Mouse (Mus musculus): ENCODE results near the gene Cdh15.

The Cdh15 gene

GRCm38 (mm10) chr8:122836696-122837095 lies 11.1 kb upstream of the Cdh15 start:
- DNase-seq (ENCODE audit: low read depth): no peak

- DNase-seq (ENCODE audit: low read depth): no peak
Observed at GRCm38 (mm10) chr8:122844161-122844560, 3.6 kb upstream of the Cdh15 start.

GRCm38 (mm10) chr8:122845662-122846061 lies 2.1 kb upstream of the Cdh15 start:
- DNase-seq (ENCODE audit: low read depth): no peak

GRCm38 (mm10) chr8:122849152-122849910 lies 1.6 kb downstream of the Cdh15 start:
- DNase-seq (ENCODE audit: low read depth): no peak

- DNase-seq (ENCODE audit: low read depth): no peak
Observed at GRCm38 (mm10) chr8:122850641-122851240, 3.0 kb downstream of the Cdh15 start.

GRCm38 (mm10) chr8:122851692-122852545 lies 4.2 kb downstream of the Cdh15 start:
- no peak for DNase-seq (ENCODE audit: low read depth)

GRCm38 (mm10) chr8:122852546-122852905 lies 4.8 kb downstream of the Cdh15 start:
- DNase-seq (ENCODE audit: low read depth): no peak

- DNase-seq (ENCODE audit: low read depth): no peak
Observed at GRCm38 (mm10) chr8:122853340-122853771, 5.6 kb downstream of the Cdh15 start.

- no peak for DNase-seq (ENCODE audit: low read depth)
Observed at GRCm38 (mm10) chr8:122854388-122854787, 6.6 kb downstream of the Cdh15 start.

- DNase-seq (ENCODE audit: low read depth): no peak
Observed at GRCm38 (mm10) chr8:122855123-122855522, 7.4 kb downstream of the Cdh15 start.

- DNase-seq (ENCODE audit: low read depth): no peak
Observed at GRCm38 (mm10) chr8:122856288-122856687, 8.5 kb downstream of the Cdh15 start.

- DNase-seq (ENCODE audit: low read depth): no peak
Observed at GRCm38 (mm10) chr8:122859843-122860242, 12.1 kb downstream of the Cdh15 start.

- no peak for DNase-seq (ENCODE audit: low read depth)
Observed at GRCm38 (mm10) chr8:122864719-122865129, 17.0 kb downstream of the Cdh15 start.

GRCm38 (mm10) chr8:122865441-122865840 lies 17.7 kb downstream of the Cdh15 start:
- DNase-seq (ENCODE audit: low read depth): peak; percentile 16

- no peak for DNase-seq (ENCODE audit: low read depth)
Observed at GRCm38 (mm10) chr8:122866231-122866630, 18.5 kb downstream of the Cdh15 start.

GRCm38 (mm10) chr8:122867982-122868381 lies 20.2 kb downstream of the Cdh15 start:
- no peak for DNase-seq (ENCODE audit: low read depth)

- peak; percentile 80 for DNase-seq (ENCODE audit: low read depth)
Observed at GRCm38 (mm10) chr8:122870377-122870863, 22.7 kb downstream of the Cdh15 start.

- DNase-seq (ENCODE audit: low read depth): peak; percentile 20
Observed at GRCm38 (mm10) chr8:122871663-122872062, 23.9 kb downstream of the Cdh15 start.

- DNase-seq (ENCODE audit: low read depth): no peak
Observed at GRCm38 (mm10) chr8:122873171-122873570, 25.4 kb downstream of the Cdh15 start.

GRCm38 (mm10) chr8:122875186-122875585 lies 27.4 kb downstream of the Cdh15 start:
- no peak for DNase-seq (ENCODE audit: low read depth)

- no peak for DNase-seq (ENCODE audit: low read depth)
Observed at GRCm38 (mm10) chr8:122878231-122878630, 30.5 kb downstream of the Cdh15 start.

GRCm38 (mm10) chr8:122880302-122880701 lies 32.5 kb downstream of the Cdh15 start:
- no peak for DNase-seq (ENCODE audit: low read depth)

GRCm38 (mm10) chr8:122883671-122884070 lies 35.9 kb downstream of the Cdh15 start:
- DNase-seq (ENCODE audit: low read depth): no peak

All from c-Kit-positive CD71-negative TER-119-negative erythroid progenitor cells, embryonic 14.5 days (primary cell).